Mouse (Mus musculus) T-cell, adult 66 days (primary cell): Measurements from ENCODE around the gene Ntm. TPM values are rescaled to one million over a fixed set of nuclear protein-coding genes. Genes with fewer than 3 reads are reported as not detected.

Source experiments
- total RNA-seq, 2 experiments: library from RNA; stranded (reverse); gene quantifications; 3 replicates in 1 of 2; 4 replicates in 1 of 2; pipeline ENCODE4 v1.2.4; 2023

Gene Ntm
- not detected for total RNA-seq

DNA sequence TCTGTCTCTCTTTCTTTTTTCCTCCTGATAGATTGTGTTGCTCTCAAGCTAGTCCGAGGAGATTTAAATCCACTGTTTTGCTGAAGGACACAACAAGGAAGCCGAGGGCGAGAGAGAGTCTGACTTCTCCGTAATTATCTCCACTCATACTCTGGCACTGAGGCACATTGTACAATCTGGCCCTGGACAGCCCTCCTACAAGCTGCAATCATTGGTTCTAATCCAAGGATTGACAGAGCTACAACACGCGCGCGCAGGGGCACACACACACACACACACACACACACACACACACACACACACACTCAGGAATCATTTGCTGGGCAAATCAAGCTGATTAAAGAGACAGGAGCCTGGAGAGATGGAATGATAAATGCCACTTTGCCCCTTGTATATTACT is at the start of gene Ntm:
TSS of gene Ntm (minus strand) at position 164 of the 400 bp plus-strand sequence.

